Mouse (Mus musculus) embryonic fibroblast, embryonic 13.5 days (primary cell): ENCODE data around the gene Pepd.

ENCODE experiments used
- CTCF ChIP-seq: IDR thresholded peaks from 2 replicates; pipeline ENCODE4 v1.5.1; 2011; ENCODE audit warnings: mild to moderate bottlenecking, control low read depth, low read length, moderate library complexity, borderline replicate concordance; ENCODE audit not compliant: insufficient read depth
- POLR2A ChIP-seq: IDR thresholded peaks from 2 replicates; pipeline ENCODE4 v1.6.1; 2011; ENCODE audit warnings: low read depth, mild to moderate bottlenecking, control low read depth, low read length, moderate library complexity

DNA sequence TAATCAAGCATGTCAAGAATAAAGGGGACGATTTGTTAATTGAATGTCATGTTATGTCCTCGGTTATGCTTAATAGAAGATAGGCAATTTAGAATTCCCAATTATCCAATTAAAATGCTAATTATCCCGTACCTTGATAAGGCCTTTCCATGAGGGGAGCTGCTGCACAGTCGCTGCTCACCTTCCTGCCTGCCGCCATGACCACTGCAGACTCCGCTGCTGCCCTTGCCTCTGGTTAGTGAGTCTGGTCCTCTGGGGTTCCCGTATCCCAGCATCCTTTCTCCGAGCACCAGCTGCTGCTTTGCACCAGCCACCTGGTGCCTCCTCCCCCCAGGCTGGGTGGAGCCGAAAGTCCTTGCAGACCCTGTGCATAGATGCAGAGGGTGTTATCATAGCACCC lies 101.0 kb downstream of the Pepd start:
- TF ChIP-seq CTCF (no peak), POLR2A (no peak)
